Mouse (Mus musculus): Measurements from ENCODE around the gene Gphn.

- TF ChIP-seq CTCF (IDR thresholded peaks at IDR 0.05; ENCODE audit: low read depth) (no peak), EP300 (optimal IDR thresholded peaks at IDR 0.05) (no peak)
Measured at GRCm38 (mm10) chr12:78395297-78395696, 169.1 kb downstream of the Gphn start.

Data from stomach, postnatal 0 days (tissue).